23 mouse cellular contexts compared by ENCODE assay signal in genomic region chr4:40244035-40244434, GRCm38 (mm10). TPM values are rescaled to one million over a fixed set of nuclear protein-coding genes. Genes with fewer than 3 reads are reported as not detected.
DNase-seq lines count a peak whose midpoint lies in the region; ATAC-seq lines count a peak whose summit lies in the region.
"Had no signal": no experiment of that assay in that cellular context is flagged by ENCODE, and none has a peak within 500 bp of the region (broad histone marks: within the 10 kb centered on the region; RNA-seq: fewer than 3 reads in every experiment).

No protein-coding gene starts in this region.

- no peak overlapping the region for H3K4me3 ChIP-seq in forebrain, embryonic 12.5 days (replicated peaks)
- H3K4me3 ChIP-seq: embryonic facial prominence, embryonic 12.5 days; gastrocnemius, adult 2 months; heart, adult 2 months; layer of hippocampus, adult 2 months; left cerebral cortex, adult 2 months; neural tube, embryonic 15.5 days had no signal

- no peaks in the 10 kb centered on the region for H3K27me3 ChIP-seq in forebrain, embryonic 12.5 days
- H3K27me3 ChIP-seq: embryonic facial prominence, embryonic 12.5 days; neural tube, embryonic 15.5 days had no signal

- peak; percentile 95 for ATAC-seq in granulocyte monocyte progenitor cell, adult 5-6 weeks (replicated peaks; ENCODE audit: poor library complexity, severe bottlenecking)
- ATAC-seq in forebrain, embryonic 12.5 days (ENCODE audit: low FRiP score) = no peak
- ATAC-seq: forebrain, embryonic 16.5 days; intestine, embryonic 16.5 days had no signal

- H3K4me1 ChIP-seq in forebrain, embryonic 12.5 days = peaks cover 10% of the 10 kb centered on the region
- H3K4me1 ChIP-seq: embryonic facial prominence, embryonic 12.5 days had no signal

- no peak overlapping the region for H3K9ac ChIP-seq in forebrain, embryonic 12.5 days
- H3K9ac ChIP-seq: embryonic facial prominence, embryonic 12.5 days; hindbrain, embryonic 14.5 days; liver, embryonic 14.5 days; neural tube, embryonic 15.5 days had no signal

- WGBS in forebrain, embryonic 12.5 days = 92% methylated on average over 8 of the region's 8 CpGs

- no peak overlapping the region for H3K4me2 ChIP-seq in forebrain, embryonic 12.5 days
- H3K4me2 ChIP-seq: embryonic facial prominence, embryonic 12.5 days; hindbrain, embryonic 14.5 days; midbrain, embryonic 11.5 days; neural tube, embryonic 15.5 days had no signal

- H3K27ac ChIP-seq in forebrain, embryonic 12.5 days = no peak overlapping the region
- H3K27ac ChIP-seq: embryonic facial prominence, embryonic 12.5 days; gastrocnemius, adult 2 months; heart, adult 2 months; hindbrain, embryonic 14.5 days; kidney, postnatal 0 days; layer of hippocampus, adult 2 months; left cerebral cortex, adult 2 months; liver, embryonic 14.5 days; neural tube, embryonic 15.5 days; stomach, postnatal 0 days had no signal

- no peaks in the 10 kb centered on the region for H3K36me3 ChIP-seq in forebrain, embryonic 12.5 days (replicated peaks)
- H3K36me3 ChIP-seq: embryonic facial prominence, embryonic 12.5 days; neural tube, embryonic 15.5 days had no signal

- peak; percentile 69 to 75 for DNase-seq in spleen, postnatal 36 days (ENCODE audit: low spot score in 2 of 2)
- DNase-seq in spleen, postnatal 4 days (ENCODE audit: low spot score in 2 of 2) = no peak
- DNase-seq in MEL-GATA-1-ER (ENCODE audit: extremely low read depth, low read depth) = peak; percentile 53
- peak; percentile 13 for DNase-seq in skeletal muscle tissue, adult 2 months (ENCODE audit: low read depth, low spot score)
- DNase-seq in layer of hippocampus, postnatal 36 days = no peak
- DNase-seq in testis, postnatal 10 days (ENCODE audit: low spot score) = no peak
- DNase-seq: adrenal gland, adult 2 months; cerebellum, adult 2 months; gastrocnemius, adult 2 months had no signal

- no peaks in the 10 kb centered on the region for H3K9me3 ChIP-seq in forebrain, embryonic 12.5 days
- H3K9me3 ChIP-seq: embryonic facial prominence, embryonic 12.5 days; neural tube, embryonic 15.5 days had no signal

RNA-seq across cellular contexts. Expression of gene Ddx58, which starts 4.4 kb away (rescaled TPM):
- 9.3 and 14.1 TPM in 2 replicates for total RNA-seq in granulocyte monocyte progenitor cell, adult 5-6 weeks (2014; fragmentation: Nextera tagmentation)
- 5.4 and 10.7 TPM in 2 replicates for total RNA-seq in granulocyte monocyte progenitor cell, adult 5-6 weeks (2017)
- total RNA-seq in layer of hippocampus, postnatal 36 days (2021) = 1 to 10 TPM; 3.5 TPM
- polyA plus RNA-seq in forebrain, embryonic 12.5 days (2016; fragmentation: Nextera tagmentation; extraction: Ambion mirVana) = 2.7 and 4.2 TPM in 2 replicates

RNA-seq across cellular contexts. Expression of gene Smim27, which starts 25.3 kb away (rescaled TPM):
- 20.5 and 35.3 TPM in 2 replicates for total RNA-seq in granulocyte monocyte progenitor cell, adult 5-6 weeks (2014; fragmentation: Nextera tagmentation)
- 1.4 and 8.9 TPM in 2 replicates for total RNA-seq in granulocyte monocyte progenitor cell, adult 5-6 weeks (2017)
- total RNA-seq in layer of hippocampus, postnatal 36 days (2021) = 10 to 100 TPM; 12.9 to 14.9 TPM
- 32.7 and 35.3 TPM in 2 replicates for polyA plus RNA-seq in forebrain, embryonic 12.5 days (2016; fragmentation: Nextera tagmentation; extraction: Ambion mirVana)

RNA-seq across cellular contexts. Expression of gene Topors, which starts 25.6 kb away (rescaled TPM):
- total RNA-seq in granulocyte monocyte progenitor cell, adult 5-6 weeks (2014; fragmentation: Nextera tagmentation) = 37.2 and 41.3 TPM in 2 replicates
- total RNA-seq in granulocyte monocyte progenitor cell, adult 5-6 weeks (2017) = 93.1 and 94.7 TPM in 2 replicates
- 10 to 100 TPM; 20.9 to 21.3 TPM for total RNA-seq in layer of hippocampus, postnatal 36 days (2021)
- polyA plus RNA-seq in forebrain, embryonic 12.5 days (2016; fragmentation: Nextera tagmentation; extraction: Ambion mirVana) = 51.4 and 53.7 TPM in 2 replicates

RNA-seq across cellular contexts. Expression of gene Ndufb6, which starts 35.2 kb away (rescaled TPM):
- 158 and 183 TPM in 2 replicates for total RNA-seq in granulocyte monocyte progenitor cell, adult 5-6 weeks (2014; fragmentation: Nextera tagmentation)
- 46.9 and 72.7 TPM in 2 replicates for total RNA-seq in granulocyte monocyte progenitor cell, adult 5-6 weeks (2017)
- total RNA-seq in layer of hippocampus, postnatal 36 days (2021) = 100 to 1,000 TPM; 171 to 194 TPM
- polyA plus RNA-seq in forebrain, embryonic 12.5 days (2016; fragmentation: Nextera tagmentation; extraction: Ambion mirVana) = 272 and 275 TPM in 2 replicates

Comparison
In these comparisons a context has a peak if more than half of its experiments do, and no peak if none do; other contexts are left out.
1. DNase-seq: peak in spleen, postnatal 36 days (2 of 2), MEL-GATA-1-ER (single experiment) and skeletal muscle tissue, adult 2 months (single experiment); none in spleen, postnatal 4 days (0 of 2), layer of hippocampus, postnatal 36 days (0 of 2) and testis, postnatal 10 days (single experiment).